Mouse (Mus musculus): ENCODE data around the gene Pdlim7.

DNA sequence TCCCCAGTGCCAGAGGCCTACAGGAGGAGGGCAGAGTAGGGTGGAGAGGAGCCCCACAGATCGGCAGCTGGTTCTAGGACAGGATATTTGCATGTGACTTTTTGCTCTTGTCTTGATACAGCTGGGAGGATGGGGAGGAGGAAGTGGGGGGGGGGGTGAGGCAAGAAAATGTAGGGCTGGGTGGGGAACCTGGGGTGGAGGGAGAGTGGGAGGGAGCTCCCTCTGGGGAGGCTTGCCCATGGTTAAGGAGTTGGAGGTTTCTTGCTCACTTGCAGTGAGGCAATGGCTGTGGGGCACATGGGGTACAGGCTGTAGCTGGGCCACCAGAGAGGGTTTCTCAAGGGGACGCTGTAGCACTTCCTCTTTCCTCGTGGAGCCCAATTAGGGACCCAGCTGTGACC lies 65.9 kb downstream of the Pdlim7 start:
- TF ChIP-seq CTCF (conservative IDR thresholded peaks at IDR 0.05; ENCODE audit: insufficient read depth, insufficient read length, low read depth, low read length) (no peak), POLR2A (IDR thresholded peaks at IDR 0.05; ENCODE audit: low read depth, low read length) (no peak)
